Mouse (Mus musculus) embryo, embryonic 10 days (tissue): ENCODE measurements at regions not wholly inside any gene's neighbourhood (a gene's known extent, or its start where the extent isn't known, plus 50 kb on each side); places are given as distances from the start of the nearest gene placed in this dataset.
"Not testable (repeated sequence)": the region's sequence is repeated elsewhere in the genome, so short reads cannot be mapped to it uniquely, and the experiment has no call there.

Source experiments
- DNase-seq: peaks from one replicate; pipeline ENCODE4 v3.0.0-alpha.2; 2015; ENCODE audit warnings: low spot score

- DNase-seq: no peak
These were observed 53.3 kb upstream of the Creb5 start for GRCm38 (mm10) chr6:53233777-53234176.

DNA sequence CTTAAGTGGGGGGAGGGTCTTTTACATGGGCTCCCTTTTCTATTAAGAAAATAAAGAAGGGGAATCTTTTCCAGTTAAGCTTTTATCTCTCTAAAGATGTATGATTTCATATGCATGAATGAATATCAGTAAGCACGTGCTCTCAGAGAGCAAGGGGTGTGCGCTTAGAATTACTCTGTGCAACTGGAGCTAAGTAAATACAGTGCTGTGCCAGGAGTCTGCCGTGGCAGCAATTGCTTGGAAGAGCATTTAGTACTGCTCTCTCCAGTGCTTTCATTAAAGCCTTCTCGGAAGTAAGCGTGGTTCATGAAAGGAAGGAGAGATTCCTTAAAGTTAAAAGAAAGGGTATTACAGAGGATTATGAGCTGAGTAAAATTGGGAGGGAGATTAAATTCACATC lies 54.5 kb upstream of the Creb5 start:
- DNase-seq: no peak

DNA sequence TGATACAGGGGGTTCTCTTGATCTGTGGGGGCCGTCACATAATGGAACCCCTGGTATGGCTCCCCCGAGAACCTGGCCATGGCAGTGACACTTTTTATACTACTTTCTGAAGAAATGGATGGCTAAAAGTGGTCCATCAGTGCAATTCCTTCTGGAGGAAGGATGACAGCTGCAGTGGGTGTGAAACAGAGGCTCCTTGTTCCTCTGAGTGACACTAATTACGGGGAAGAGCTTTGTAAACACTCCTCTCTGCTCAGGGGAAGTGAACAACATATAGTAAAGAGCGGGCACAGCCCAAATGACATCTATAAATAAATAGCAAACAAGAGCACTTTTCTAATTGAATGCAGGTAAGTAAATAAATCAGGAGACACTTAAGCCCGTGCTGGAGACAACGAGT lies 57.7 kb upstream of the Creb5 start:
- DNase-seq: no peak

DNA sequence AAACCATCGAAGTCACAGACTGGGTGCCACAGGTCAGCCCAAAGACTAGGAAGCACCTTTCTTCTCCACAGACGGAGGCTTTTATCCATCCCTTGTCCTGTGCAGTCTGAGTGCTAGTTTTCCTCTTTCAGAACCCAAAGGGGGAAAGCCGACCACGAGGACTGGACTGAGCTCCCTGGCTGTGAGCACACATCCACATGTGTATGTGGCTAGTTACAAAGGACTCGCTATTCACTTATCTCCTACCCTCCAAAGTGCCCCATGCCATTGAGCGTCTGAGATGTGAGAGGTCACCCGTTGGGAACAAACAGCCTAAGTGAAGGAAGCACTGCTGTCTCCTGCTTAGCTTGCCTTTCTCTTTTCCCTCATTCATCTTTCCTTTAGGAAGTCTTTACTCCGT lies 65.0 kb upstream of the Creb5 start:
- no peak for DNase-seq

DNA sequence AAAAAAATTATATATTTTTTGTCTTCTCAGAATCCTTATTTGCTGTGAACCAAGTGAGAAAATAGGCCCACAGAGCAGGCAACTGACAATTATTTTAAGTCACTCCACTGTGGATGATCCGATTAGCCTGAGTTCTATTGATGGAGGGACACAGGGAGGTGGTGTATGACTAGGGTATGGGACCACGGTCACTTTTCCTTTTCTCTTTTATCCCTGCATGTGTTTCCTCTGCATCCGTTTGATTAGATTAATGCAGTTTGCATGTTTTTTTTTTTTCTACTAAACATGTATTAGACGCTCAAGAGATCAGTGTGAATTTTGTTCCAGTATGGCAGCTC lies 65.4 kb upstream of the Creb5 start:
- no peak for DNase-seq

DNA sequence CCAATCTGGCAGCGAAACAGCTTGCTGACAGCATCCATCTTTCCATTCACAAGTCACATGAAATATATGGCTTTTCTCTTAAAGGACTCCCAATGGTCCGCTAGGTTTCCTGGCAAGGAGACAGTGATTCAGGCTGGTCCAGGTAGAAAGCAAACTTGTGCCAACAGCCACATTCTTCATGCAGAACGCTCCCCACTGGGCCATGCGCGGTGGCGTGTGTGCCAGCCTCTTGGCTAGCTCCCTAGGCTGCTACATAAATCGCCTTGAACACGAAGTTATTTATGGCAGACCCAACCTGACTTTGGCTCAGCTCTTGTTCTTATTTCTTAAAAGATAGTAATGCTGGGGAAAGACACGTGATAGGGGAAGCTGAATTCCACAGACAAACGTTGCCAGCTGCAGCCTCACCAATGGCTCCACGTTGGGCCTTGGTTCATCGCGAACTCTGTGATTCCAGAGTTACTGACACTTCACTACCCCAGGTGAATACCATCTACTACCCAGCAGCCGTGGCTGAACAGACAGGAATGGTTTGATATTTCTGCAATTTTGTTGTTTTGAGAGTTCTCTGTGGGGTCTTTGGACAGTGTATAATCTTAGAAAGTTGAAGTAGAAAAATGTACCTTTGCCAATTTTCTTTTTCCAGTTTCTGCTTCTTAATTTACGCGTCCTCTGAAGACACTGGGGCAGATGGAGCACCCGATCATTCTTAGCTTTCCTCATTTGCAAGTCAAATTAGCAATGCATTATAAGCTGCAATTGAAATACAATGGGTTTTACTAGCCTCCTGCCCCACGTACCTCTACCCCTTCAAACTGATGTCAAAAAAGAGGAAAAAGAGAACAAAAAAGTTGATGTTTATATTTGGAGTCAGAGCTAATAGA lies 66.0 kb upstream of the Creb5 start:
- no peak for DNase-seq

DNA sequence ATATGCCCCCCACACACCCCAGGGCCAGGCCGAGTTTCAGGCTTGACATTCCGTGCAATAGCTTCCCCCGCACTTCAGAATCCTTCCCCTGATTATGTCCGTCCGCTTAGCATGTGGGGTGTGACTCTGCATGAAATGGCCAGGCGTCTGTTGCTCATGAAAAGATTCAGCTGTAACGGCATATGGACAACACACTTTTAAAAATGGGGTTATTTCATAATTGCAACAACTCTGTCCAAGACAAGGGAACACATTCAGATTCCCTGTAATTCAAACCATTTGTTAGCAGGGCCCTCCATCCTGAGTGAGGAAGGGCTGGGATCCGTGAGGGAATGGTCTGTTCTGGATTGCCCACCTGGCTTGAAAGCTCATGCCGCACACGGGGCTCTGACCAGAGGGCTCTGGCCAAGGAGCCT lies 68.2 kb upstream of the Creb5 start:
- no peak for DNase-seq

DNA sequence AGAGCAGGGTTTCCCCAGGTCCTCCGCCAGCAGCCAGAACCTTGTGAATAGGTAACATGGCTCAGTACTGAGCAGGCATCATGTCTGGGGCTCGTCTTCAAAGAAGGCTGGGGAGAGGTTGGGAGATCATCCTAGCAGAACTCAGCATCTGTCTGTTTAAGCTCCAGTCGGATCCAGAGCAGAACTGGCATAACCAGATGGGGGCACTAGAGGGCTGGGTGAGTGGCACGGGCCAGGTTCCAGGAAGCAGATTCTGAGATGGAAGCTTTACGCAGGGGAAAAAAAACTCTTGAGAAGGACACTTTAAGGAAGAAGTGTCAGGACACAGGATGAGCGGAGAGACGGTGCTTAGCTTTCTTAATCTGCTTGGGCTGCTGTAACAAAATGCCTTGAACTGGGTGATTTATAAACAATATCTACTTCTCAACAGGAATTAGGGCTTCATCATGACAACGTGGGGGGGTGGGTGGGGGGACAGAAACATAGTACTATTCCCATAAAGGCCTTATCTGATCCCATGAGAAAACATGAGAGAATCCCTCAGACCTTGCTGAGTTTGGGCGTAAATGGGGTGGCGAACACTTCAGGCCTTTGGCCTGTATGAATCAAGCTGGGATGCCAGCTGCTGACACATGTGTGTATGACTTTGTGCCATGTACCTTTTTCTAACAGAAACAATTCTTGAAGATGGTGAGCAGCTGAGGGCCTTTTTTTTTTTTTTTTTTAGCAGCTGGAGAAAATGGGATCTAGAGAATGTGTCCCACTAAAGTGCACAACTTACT lies 69.6 kb upstream of the Creb5 start:
- peak; percentile 75 for DNase-seq

DNA sequence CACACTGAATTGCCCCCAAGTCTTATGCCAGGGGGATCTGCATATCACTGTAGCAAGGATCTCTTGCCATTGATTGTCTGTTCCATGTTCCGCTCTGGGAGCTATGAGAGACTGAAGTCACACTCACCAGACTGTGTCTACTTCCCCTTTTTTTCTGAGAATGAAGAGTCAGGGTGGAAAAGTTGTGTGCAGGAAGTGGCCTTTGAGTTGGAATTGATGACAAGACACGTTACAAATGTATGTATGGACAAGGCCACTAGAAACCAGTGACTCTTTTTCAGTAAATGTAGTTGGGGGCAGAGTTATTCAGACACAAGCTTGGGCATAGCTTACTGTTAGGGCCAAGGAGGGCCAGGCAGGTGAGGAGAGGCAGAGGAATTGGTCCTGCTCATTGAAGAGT lies 70.4 kb upstream of the Creb5 start:
- DNase-seq: no peak

GRCm38 (mm10) chr6:53211420-53211819 lies 75.7 kb upstream of the Creb5 start:
- no peak for DNase-seq

- DNase-seq: no peak
These were observed 77.7 kb upstream of the Creb5 start for GRCm38 (mm10) chr6:53209398-53209797.

DNA sequence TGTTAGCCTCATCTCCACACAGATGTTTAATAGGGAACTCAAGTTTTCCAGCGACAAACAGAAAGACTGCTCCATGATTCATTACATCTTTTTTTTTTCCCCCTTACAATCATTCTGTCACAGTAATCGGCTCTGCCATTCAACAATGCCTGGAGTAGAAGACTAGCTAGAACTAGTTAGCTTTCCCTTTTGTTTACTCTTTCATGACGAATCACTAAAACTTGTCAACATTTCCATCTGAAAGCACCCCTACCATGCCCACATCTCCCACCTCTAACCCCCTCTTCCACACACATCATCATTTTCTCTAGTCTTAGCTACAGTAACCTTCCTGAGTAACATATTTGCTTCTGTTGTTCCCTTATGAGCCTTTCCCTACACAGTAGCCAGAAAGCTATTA lies 78.6 kb upstream of the Creb5 start:
- DNase-seq: no peak

DNA sequence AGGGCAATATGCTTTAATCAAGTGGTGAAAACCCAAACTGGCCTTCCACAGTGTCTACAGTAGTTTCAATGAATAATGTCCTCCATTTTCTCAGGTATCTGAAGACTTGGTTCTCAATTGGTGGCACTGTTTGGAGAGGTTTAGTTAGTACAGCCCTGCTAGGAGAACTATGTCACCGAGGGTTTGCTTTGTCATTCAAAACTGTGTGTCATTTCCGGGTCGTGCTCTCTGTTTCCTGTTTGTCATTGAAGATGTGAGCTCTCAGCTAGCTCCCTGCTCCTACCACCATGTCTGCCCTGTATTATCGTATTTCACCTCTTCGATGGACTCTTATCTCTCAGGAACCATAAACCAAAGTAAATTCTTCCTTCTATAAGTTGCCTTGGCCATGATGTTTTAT lies 79.3 kb upstream of the Creb5 start:
- no peak for DNase-seq

DNA sequence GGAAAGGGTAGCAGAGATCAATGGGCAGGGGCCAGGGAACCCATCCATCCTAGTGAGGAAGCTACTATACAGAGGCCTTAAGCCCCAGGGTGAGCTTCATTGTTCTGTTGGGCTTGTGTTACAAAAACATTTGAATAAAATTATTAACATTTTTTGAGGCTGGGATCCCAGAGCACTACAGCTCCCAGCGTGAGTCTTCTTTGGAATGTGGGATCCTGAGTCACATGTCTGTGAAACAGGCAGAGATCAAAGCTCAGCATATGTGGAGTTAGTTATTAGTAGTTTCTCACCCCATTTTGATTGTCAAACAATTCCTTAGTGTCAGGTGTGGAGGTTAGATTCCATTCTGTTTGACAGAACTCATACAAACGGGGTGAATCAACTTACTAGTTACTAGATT lies 79.7 kb upstream of the Creb5 start:
- DNase-seq: no peak

- DNase-seq: peak; percentile 38
These were observed 85.7 kb upstream of the Creb5 start for GRCm38 (mm10) chr6:53201281-53201956.

DNA sequence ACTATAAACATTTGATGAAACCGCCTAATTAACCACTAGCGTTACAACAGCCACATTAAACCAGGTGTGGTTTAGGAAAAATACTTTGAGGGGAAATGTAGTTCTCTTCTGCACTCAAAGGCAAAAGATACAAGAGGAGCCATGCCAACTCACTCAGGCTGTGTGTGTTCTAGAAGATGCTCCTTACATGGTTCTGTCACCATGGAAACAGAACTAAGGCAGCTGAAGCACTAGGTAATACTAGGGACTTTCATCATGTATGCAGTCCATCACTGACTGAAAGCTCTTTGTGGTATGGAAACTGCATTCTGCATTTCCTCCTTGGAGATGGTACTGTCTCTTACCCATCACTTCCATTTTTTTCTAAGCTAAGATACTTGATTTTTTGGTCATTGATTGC lies 87.6 kb upstream of the Creb5 start:
- no peak for DNase-seq

GRCm38 (mm10) chr6:53182131-53182530 lies 104.9 kb upstream of the Creb5 start:
- DNase-seq: not testable (repeated sequence)

DNA sequence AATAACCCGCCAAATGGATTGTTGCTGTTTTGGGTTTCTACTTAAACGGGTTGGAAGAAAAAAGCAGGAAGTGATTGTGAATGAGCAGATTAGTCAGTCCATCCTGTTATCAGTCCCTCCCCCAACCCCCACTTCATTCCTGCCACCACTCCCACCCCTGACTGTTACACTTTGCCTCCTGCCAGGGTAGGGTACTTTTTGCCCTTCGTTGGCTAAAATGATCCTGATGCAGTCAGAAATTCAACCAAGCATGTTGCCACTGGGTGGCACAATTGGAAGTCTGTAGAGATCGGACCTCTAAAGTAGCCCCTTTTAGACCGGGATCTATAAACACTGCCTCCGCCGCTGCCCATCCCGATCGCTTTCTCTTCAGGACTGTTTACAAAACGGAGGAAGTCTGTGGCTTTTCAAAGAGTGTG lies 96.0 kb upstream of the Jazf1 start:
- DNase-seq: peak; percentile 78

DNA sequence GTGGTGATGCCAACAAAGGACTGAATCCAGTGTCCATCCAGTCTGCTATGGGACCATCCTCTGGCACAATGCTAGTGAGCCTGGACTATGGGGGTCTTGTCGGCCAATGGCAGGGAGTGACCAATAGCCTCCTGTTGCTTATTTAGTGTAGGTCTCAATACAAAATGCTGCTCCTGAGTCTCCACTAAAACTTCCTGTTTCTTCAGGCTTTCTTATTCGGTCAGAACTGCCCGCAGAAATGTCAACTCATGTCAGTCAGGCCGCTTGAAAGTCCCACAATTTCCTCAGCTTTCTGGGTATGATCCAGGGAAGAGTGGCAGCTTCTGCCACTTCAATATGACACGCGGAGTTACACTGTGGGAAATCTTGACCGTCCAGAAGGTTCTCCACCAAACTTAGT lies 94.7 kb upstream of the Jazf1 start:
- no peak for DNase-seq

- DNase-seq: no peak
These were observed 93.2 kb upstream of the Jazf1 start for GRCm38 (mm10) chr6:53161627-53162026.

GRCm38 (mm10) chr6:53154621-53155020 lies 86.2 kb upstream of the Jazf1 start:
- no peak for DNase-seq

DNA sequence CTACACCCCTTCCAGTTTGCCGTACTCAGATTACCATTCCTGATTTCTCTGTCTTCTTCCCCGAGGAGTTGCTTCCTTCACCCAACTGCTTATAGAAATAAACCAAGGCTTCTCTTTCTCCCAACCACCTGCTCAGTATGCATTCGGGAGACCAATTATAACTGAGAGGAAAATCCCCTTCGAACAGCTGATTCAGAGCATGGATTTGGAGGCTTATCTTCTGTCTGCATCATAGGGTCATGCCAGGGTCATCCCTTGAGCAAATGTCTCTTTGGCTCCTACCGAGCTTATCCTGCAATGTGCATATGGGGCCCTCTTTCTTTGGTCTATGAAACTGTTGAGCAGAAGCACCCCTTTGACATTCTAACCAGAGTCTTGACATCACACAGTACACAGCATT lies 79.0 kb upstream of the Jazf1 start:
- DNase-seq: no peak
